Mouse (Mus musculus) ovary, adult 2 months (tissue): ENCODE data around the gene Vmn1r231. TPM values are rescaled to one million over a fixed set of nuclear protein-coding genes. Genes with fewer than 3 reads are reported as not detected.

Experiments used
- polyA plus RNA-seq: library from polyadenylated mRNA; depleted of rRNA; stranded (reverse); fragments of >200 nt; gene quantifications from 2 replicates; pipeline ENCODE4 v1.2.3, GENCODE M21; 2012; rRNA removed

The Vmn1r231 gene
- not detected in 2 replicates for polyA plus RNA-seq

DNA sequence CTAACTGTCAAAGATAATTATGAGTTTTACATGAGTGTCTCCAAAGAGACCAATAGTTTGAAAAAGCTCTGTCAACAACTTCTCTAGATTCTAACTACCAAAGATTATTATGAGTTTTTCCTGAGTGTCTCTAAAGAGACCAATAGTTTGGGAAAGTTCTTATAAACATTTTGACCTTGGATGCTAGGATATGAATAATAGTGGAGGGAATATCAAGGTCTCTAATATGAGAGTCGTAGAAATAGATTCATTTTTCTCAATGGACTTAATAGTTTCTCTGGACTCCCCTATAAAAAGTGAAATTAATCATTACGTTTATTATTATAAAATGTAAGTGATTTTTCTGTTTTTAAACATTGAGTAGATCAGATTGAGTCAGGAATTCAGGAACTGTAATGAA lies at the start of gene Vmn1r231:
Gene Vmn1r231, minus strand, starts transcription at position 101 of the 400 bp plus-strand sequence.

DNA sequence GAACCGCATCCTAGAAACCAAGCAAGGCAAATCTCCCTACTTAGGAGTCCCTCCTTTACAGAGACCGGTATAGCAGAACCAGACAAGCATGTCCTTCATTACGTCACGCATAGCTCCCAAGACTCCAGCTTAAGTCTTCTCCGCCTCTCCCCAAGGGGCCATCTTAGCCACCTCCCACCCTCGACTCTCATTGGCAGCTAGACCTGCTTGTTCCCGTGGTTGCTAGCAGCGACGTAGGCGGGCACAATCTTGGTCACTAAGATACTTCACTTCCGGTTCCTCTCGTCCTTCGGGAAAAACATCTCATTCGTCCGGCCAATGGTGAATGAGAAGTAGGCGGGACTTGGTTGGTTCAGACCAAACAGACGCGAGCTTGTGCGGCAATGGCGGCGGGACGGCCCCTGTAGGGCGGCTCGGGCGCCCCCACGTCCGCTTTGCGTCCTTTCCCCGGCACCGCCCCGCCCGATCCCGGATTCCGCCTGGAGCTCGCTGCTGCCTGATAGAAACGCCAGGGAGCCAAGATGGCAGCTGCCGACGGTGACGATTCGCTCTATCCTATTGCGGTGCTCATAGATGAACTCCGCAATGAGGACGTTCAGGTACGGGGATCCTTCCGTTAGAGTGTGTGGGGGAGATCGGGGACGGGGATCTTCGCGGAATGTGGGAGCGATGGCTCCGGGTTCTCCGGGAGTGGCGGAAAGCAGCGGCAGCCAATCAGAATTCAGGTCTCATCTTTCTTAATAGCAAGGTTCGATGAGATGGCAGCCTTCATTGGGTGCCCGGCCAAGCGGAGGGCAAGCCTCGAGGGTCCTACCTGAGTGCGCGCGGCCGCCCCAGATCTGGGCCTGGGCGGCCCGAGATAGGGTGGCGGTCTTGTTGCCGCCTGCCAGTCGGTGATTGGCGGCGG lies 40.3 kb upstream of the Vmn1r231 start, which contains the start of gene Ppp2r1a:
Gene Ppp2r1a, plus strand, starts transcription at position 327 of the 907 bp plus-strand sequence.

DNA sequence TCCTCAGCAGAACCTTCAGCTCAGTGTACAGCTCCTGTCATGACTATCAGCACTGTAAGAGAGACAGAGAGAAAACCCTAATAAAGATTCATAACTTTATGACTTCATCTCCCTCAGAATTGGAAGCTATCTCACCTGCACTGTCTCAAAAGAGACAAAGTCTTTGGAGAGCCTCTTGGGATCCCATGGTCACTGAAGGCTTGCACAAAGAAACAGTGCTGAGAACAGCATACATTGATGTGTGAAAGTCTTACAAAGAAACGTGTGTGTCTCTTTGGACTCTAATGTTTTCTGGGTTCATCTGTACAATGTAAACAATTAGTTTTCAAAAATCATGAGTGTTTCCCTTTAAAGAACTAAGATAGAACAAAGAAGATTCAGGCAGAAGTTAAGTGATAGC lies 14.7 kb upstream of the Vmn1r231 start, which contains the start of gene Vmn1r232:
Gene Vmn1r232, minus strand, starts transcription at position 101 of the 400 bp plus-strand sequence.

DNA sequence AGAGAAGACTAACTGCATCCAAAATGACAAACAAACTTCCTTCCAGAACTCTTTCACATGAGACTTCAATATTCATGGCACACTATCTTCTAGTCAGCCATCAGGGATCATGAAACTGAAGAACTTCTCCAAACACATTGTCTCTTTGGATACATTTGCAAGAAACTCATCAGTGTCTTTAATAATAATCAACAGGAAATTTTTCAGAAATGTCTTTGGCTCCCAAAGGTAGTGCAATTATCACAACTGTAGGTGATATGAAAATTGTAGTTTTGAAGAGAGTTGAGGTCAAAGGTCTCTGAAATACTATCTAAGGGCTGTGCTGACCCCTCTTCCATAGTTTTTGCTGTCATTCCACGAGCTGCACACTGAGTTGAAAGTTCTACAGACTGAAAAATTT lies 64.7 kb downstream of the Vmn1r231 start, which contains the start of gene Vmn1r230:
Gene Vmn1r230, plus strand, starts transcription at position 301 of the 400 bp plus-strand sequence.

Other genes starting within 250 kb of the Vmn1r231 start
- gene Vmn1r226, start 222.2 kb downstream of the Vmn1r231 start, polyA plus RNA-seq: not detected in 2 replicates
- not detected in 2 replicates for gene Vmn1r227, start 175.2 kb downstream of the Vmn1r231 start, polyA plus RNA-seq
- not detected in 2 replicates for gene Vmn1r228, start 118.9 kb downstream of the Vmn1r231 start, polyA plus RNA-seq
- gene Vmn1r229, start 93.5 kb downstream of the Vmn1r231 start, polyA plus RNA-seq: not detected in 2 replicates
- not detected in 2 replicates for gene Vmn1r230, start 64.6 kb downstream of the Vmn1r231 start, polyA plus RNA-seq
- gene Vmn1r232, start 14.6 kb upstream of the Vmn1r231 start, polyA plus RNA-seq: not detected in 2 replicates
- 189 and 212 TPM in 2 replicates for gene Ppp2r1a, start 40.2 kb upstream of the Vmn1r231 start, polyA plus RNA-seq
- not detected in 2 replicates for gene Vmn1r233, start 91.4 kb upstream of the Vmn1r231 start, polyA plus RNA-seq
- 1.1 and 2.2 TPM in 2 replicates for gene Zfp160, start 103.8 kb upstream of the Vmn1r231 start, polyA plus RNA-seq